Mouse (Mus musculus): ENCODE data around the gene Tmem132c.
"Not testable (repeated sequence)": the region's sequence is repeated elsewhere in the genome, so short reads cannot be mapped to it uniquely, and the experiment has no call there.

Gene Tmem132c

GRCm38 (mm10) chr5:127341158-127341557, 99.5 kb downstream of the Tmem132c start:
- DNase-seq (ENCODE audit: low read depth, low spot score): no peak

GRCm38 (mm10) chr5:127344721-127345120, 103.1 kb downstream of the Tmem132c start:
- no peak for DNase-seq (ENCODE audit: low read depth, low spot score)

- no peak for DNase-seq (ENCODE audit: low read depth, low spot score)
Observed at GRCm38 (mm10) chr5:127346364-127346763, 104.8 kb downstream of the Tmem132c start.

GRCm38 (mm10) chr5:127347053-127347748, 105.6 kb downstream of the Tmem132c start:
- no peak for DNase-seq (ENCODE audit: low read depth, low spot score)

- DNase-seq (ENCODE audit: low read depth, low spot score): no peak
Observed at GRCm38 (mm10) chr5:127349221-127350065, 107.8 kb downstream of the Tmem132c start.

GRCm38 (mm10) chr5:127353002-127353401, 111.4 kb downstream of the Tmem132c start:
- no peak for DNase-seq (ENCODE audit: low read depth, low spot score)

- no peak for DNase-seq (ENCODE audit: low read depth, low spot score)
Observed at GRCm38 (mm10) chr5:127355836-127356235, 114.2 kb downstream of the Tmem132c start.

- DNase-seq (ENCODE audit: low read depth, low spot score): not testable (repeated sequence)
Observed at GRCm38 (mm10) chr5:127357878-127358277, 116.3 kb downstream of the Tmem132c start.

GRCm38 (mm10) chr5:127361145-127361544, 119.5 kb downstream of the Tmem132c start:
- no peak for DNase-seq (ENCODE audit: low read depth, low spot score)

- no peak for DNase-seq (ENCODE audit: low read depth, low spot score)
Observed at GRCm38 (mm10) chr5:127365061-127365460, 123.5 kb downstream of the Tmem132c start.

- no peak for DNase-seq (ENCODE audit: low read depth, low spot score)
Observed at GRCm38 (mm10) chr5:127368191-127368590, 126.6 kb downstream of the Tmem132c start.

GRCm38 (mm10) chr5:127369812-127370211, 128.2 kb downstream of the Tmem132c start:
- no peak for DNase-seq (ENCODE audit: low read depth, low spot score)

GRCm38 (mm10) chr5:127370503-127370902, 128.9 kb downstream of the Tmem132c start:
- no peak for DNase-seq (ENCODE audit: low read depth, low spot score)

GRCm38 (mm10) chr5:127374251-127374650, 132.6 kb downstream of the Tmem132c start:
- no peak for DNase-seq (ENCODE audit: low read depth, low spot score)

- no peak for DNase-seq (ENCODE audit: low read depth, low spot score)
Observed at GRCm38 (mm10) chr5:127375654-127376053, 134.0 kb downstream of the Tmem132c start.

- no peak for DNase-seq (ENCODE audit: low read depth, low spot score)
Observed at GRCm38 (mm10) chr5:127378521-127378920, 136.9 kb downstream of the Tmem132c start.

GRCm38 (mm10) chr5:127379351-127379750, 137.7 kb downstream of the Tmem132c start:
- no peak for DNase-seq (ENCODE audit: low read depth, low spot score)

GRCm38 (mm10) chr5:127381216-127381615, 139.6 kb downstream of the Tmem132c start:
- no peak for DNase-seq (ENCODE audit: low read depth, low spot score)

- DNase-seq (ENCODE audit: low read depth, low spot score): no peak
Observed at GRCm38 (mm10) chr5:127382571-127382970, 141.0 kb downstream of the Tmem132c start.

- no peak for DNase-seq (ENCODE audit: low read depth, low spot score)
Observed at GRCm38 (mm10) chr5:127391187-127391586, 149.6 kb downstream of the Tmem132c start.

GRCm38 (mm10) chr5:127396889-127397288, 155.3 kb downstream of the Tmem132c start:
- DNase-seq (ENCODE audit: low read depth, low spot score): no peak

GRCm38 (mm10) chr5:127398010-127398409, 156.4 kb downstream of the Tmem132c start:
- no peak for DNase-seq (ENCODE audit: low read depth, low spot score)

Measured in A20 (cell line).